14 mouse cellular contexts compared by ENCODE assay signal in the genomic region with DNA sequence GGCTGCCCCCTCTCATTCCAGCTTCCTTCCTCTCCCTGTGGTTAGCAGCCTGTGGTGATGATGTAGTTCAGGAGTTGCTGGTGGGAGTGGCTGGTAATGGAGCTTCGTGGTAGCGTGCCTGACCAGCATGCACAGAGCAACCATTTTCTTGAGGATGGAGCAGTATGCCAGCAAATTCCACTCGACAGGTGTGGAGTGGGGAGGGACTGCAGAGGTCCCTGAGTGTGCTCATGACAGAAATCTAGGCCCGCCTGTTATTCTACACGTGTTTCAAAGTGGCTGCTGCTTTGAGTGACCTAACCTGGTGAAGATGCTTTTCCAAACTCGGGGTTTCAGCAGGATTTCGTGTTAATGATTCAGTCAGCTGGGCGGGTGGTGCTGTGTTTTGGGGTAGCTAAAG.
A peak's percentile ranks its signal among the peaks of the same experiment; 100 is the strongest.
DNase-seq lines count a peak whose midpoint lies in the region.
"Had no signal": no experiment of that assay in that cellular context is flagged by ENCODE, and none has a peak within 500 bp of the region (broad histone marks: within the 10 kb centered on the region; RNA-seq: fewer than 3 reads in every experiment).

No protein-coding gene starts in this region.

- peak; percentile 52 to 67 for DNase-seq in lung, adult 18-20 months
- no peak for DNase-seq in lung, postnatal 10 days
- DNase-seq in lung, postnatal 36 days: peak; percentile 58
- DNase-seq in lung, postnatal 14 days: no peak
- DNase-seq: adrenal gland, adult 2 months; adrenal gland, postnatal 10 days; adrenal gland, postnatal 25 days; cerebellum, adult 11 months; cerebellum, adult 18-20 months; cerebellum, adult 8-10 months; cerebellum, adult 9-11 months; cerebellum, postnatal 14 days; cerebellum, postnatal 36 days; embryo, embryonic 11 days had no signal

Comparison
In these comparisons a context has a peak if more than half of its experiments do, and no peak if none do; other contexts are left out.
1. DNase-seq: peak in lung, adult 18-20 months (2 of 2) and lung, postnatal 36 days (single experiment); none in lung, postnatal 10 days (single experiment) and lung, postnatal 14 days (single experiment).